Mouse (Mus musculus) hindbrain, embryonic 11.5 days (tissue): Measurements from ENCODE around the gene Slc18a2. TPM values are rescaled to one million over a fixed set of nuclear protein-coding genes. Genes with fewer than 3 reads are reported as not detected.

ENCODE experiments used
- ATAC-seq: fragments of 200-750 bp; cut with Nextera tagmentation; 2 replicates; pipeline ENCODE4 v1.8.0; 2017; ENCODE audit warnings: mild to moderate bottlenecking, moderate TSS enrichment, moderate library complexity; ENCODE audit not compliant: low FRiP score
- DNase-seq: peaks from one replicate; pipeline ENCODE4 v3.0.0-alpha.2; 2015; ENCODE audit warnings: low spot score
- H3K27ac ChIP-seq: fragments of 300-500 bp; sonication (generic); 2 replicates; pipeline ENCODE4 v1.5.1; 2014; ENCODE audit warnings: mild to moderate bottlenecking, low read depth, low read length
- H3K27me3 ChIP-seq: fragments of 300-500 bp; sonication (generic); 2 replicates; pipeline ENCODE4 v1.6.1; 2014; ENCODE audit warnings: mild to moderate bottlenecking, low read length, moderate library complexity, mixed read lengths; ENCODE audit not compliant: control insufficient read depth, insufficient read depth
- H3K36me3 ChIP-seq: fragments of 300-500 bp; sonication (generic); 2 replicates; pipeline ENCODE4 v1.6.1; 2014; ENCODE audit warnings: mild to moderate bottlenecking, low read length, moderate library complexity, mixed read lengths; ENCODE audit not compliant: control insufficient read depth, insufficient read depth
- H3K4me1 ChIP-seq: fragments of 300-500 bp; sonication (generic); replicated peaks from 2 replicates; pipeline ENCODE4 v1.6.1; 2014; ENCODE audit warnings: low read length, mixed read lengths; ENCODE audit not compliant: control insufficient read depth, insufficient read depth
- H3K4me2 ChIP-seq: fragments of 300-500 bp; sonication (generic); replicated peaks from 2 replicates; pipeline ENCODE4 v1.6.1; 2014; ENCODE audit warnings: mild to moderate bottlenecking, low read depth, low read length
- H3K4me3 ChIP-seq: fragments of 300-500 bp; sonication (generic); 2 replicates; pipeline ENCODE4 v1.5.1; 2014; ENCODE audit warnings: low read depth, low read length
- H3K9ac ChIP-seq: fragments of 300-500 bp; sonication (generic); 2 replicates; pipeline ENCODE4 v1.6.1; 2014; ENCODE audit warnings: low read depth, low read length
- H3K9me3 ChIP-seq: fragments of 300-500 bp; sonication (generic); 2 replicates; pipeline ENCODE4 v1.6.1; 2016; ENCODE audit warnings: low read length; ENCODE audit not compliant: control insufficient read depth
- WGBS: fragments of 180-500 bp; shearing (Covaris S2); extraction: QIAGEN DNeasy Blood & Tissue Kit; methylation state at CpG from one replicate; pipeline ENCODE4 v1.1.7; 2014; 5-methylcytosine and 5-hydroxymethylcytosine counted together
- polyA plus RNA-seq: library from polyadenylated mRNA; unstranded; fragments of >200 nt; fragmentation: Nextera tagmentation; extraction: Ambion mirVana; gene quantifications from 2 replicates; pipeline ENCODE4 v1.2.1, GENCODE M21; 2014

Slc18a2 gene
- polyA plus RNA-seq, 1 experiment from 2014 or later: 17.3 TPM

DNA sequence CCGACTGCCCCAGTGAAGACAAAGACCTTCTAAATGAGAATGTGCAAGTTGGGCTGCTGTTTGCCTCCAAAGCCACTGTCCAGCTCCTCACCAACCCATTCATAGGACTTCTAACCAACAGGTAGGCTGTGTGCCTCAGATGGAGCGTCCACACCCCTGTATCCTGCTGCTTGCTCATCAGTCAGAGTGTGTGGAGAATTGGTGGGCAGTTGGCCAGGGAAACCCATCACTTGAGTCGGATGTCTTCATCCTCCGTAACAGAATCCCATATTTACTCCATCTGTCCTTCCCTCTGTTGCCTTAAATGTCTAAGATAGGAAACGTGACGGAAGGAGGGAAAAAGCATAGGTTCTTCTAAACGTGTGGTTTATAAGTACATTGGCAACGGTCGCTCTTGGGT lies 2.5 kb downstream of the Slc18a2 start:
- H3K27me3 ChIP-seq: 0 out of 2 replicates have a peak, but pooled peaks cover 5% of the 10 kb centered on the region
- H3K4me2 ChIP-seq: no peak overlapping the region
- ATAC-seq: no peak
- H3K4me3 ChIP-seq: no peak overlapping the region
- WGBS: 91% methylated on average over 9 of the region's 9 CpGs
- no peak for DNase-seq
- no peak overlapping the region for H3K9ac ChIP-seq
- no peak overlapping the region for H3K27ac ChIP-seq
- H3K9me3 ChIP-seq: no peaks in the 10 kb centered on the region
- peaks cover 18% of the 10 kb centered on the region for H3K4me1 ChIP-seq
- no peaks in the 10 kb centered on the region for H3K36me3 ChIP-seq

GRCm38 (mm10) chr19:59264838-59265532 lies 4.3 kb downstream of the Slc18a2 start:
- no peak overlapping the region for H3K9ac ChIP-seq
- ATAC-seq: no peak

DNA sequence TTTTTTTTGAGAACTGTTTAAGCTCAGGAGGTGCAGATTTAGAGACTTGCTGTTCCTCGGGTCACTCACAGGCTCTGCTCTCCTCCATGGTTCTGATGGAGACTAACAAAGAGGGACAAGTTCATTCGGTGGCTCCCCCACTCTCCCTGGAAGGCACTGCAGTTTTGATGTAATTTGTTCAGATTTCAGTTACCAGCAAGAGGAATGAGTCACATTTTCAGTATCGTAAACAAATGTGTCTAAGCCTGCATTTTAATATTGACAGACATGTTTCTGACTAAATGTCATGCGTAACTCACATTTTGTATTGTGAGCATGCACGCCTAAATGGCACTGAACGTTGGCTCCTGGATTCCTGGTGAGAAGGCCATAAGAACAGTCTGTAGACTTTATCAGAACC lies 5.2 kb downstream of the Slc18a2 start:
- 0 out of 2 replicates have a peak, but pooled peaks cover 5% of the 10 kb centered on the region for H3K27me3 ChIP-seq

More at GRCm38 (mm10) chr19:59264838-59265532, 4.3 kb downstream of the Slc18a2 start:
- Histone ChIP-seq H3K27ac (no peak overlapping the region), H3K9me3 (no peaks in the 10 kb centered on the region), H3K4me3 (no peak overlapping the region), H3K4me2 (no peak overlapping the region), H3K4me1 (peaks cover 18% of the 10 kb centered on the region), H3K27me3 (0 out of 2 replicates have a peak, but pooled peaks cover 5% of the 10 kb centered on the region), H3K36me3 (no peaks in the 10 kb centered on the region)
- no peak for DNase-seq
- 65% methylated on average over 9 of the region's 9 CpGs for WGBS

DNA sequence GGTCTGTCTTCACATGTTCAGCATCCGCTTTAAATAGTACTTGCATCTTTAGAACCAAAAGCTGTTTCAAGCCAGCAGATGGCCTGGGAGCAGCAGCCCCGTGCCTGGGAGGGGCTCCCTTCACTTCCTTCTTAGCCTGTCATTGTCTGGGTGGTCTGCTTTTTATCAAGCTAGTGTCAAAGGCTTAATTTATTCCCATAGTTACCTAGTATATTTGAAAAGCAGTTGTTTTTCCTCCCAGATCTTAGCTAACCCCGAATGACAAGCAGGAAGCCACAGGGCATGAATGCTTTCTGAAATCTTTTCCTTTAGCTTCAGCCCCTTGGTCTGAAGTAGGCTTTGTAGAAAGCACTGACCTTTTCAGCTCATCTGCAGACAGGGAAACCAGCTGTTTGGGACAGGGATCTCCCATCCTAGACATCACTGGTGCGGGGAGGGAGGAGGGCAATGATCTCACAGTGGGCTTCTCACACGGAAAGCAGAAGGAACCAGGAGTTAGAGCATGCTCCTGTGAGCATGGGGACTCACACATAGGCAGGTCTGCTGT lies 6.8 kb downstream of the Slc18a2 start:
- peak; percentile 69 for ATAC-seq
- Histone ChIP-seq H3K4me2 (no peak overlapping the region), H3K4me3 (no peak overlapping the region)

More for the DNA sequence above, 5.2 kb downstream of the Slc18a2 start:
- no peak overlapping the region for H3K9ac ChIP-seq
- H3K4me2 ChIP-seq: no peak overlapping the region
- ATAC-seq: no peak
- no peaks in the 10 kb centered on the region for H3K9me3 ChIP-seq
- no peak for DNase-seq
- no peaks in the 10 kb centered on the region for H3K36me3 ChIP-seq
- peaks cover 11% of the 10 kb centered on the region for H3K4me1 ChIP-seq
- 66% methylated on average over 6 of the region's 6 CpGs for WGBS
- H3K27ac ChIP-seq: no peak overlapping the region
- no peak overlapping the region for H3K4me3 ChIP-seq

GRCm38 (mm10) chr19:59273190-59273589 lies 12.5 kb downstream of the Slc18a2 start:
- no peaks in the 10 kb centered on the region for H3K36me3 ChIP-seq
- H3K27ac ChIP-seq: no peak overlapping the region
- H3K4me1 ChIP-seq: no peaks in the 10 kb centered on the region
- no peaks in the 10 kb centered on the region for H3K27me3 ChIP-seq
- DNase-seq (no peak), ATAC-seq (no peak)
- H3K4me3 ChIP-seq: no peak overlapping the region
- 84% methylated on average over 7 of the region's 7 CpGs for WGBS
- no peak overlapping the region for H3K4me2 ChIP-seq
- no peaks in the 10 kb centered on the region for H3K9me3 ChIP-seq
- H3K9ac ChIP-seq: no peak overlapping the region

More for the DNA sequence above, 6.8 kb downstream of the Slc18a2 start:
- H3K27ac ChIP-seq: peak overlapping the region; percentile 54
- no peak overlapping the region for H3K9ac ChIP-seq
- 15% methylated on average over 5 of the region's 5 CpGs for WGBS
- H3K36me3 ChIP-seq: no peaks in the 10 kb centered on the region
- H3K9me3 ChIP-seq: no peaks in the 10 kb centered on the region
- DNase-seq: peak; percentile 50
- no peaks in the 10 kb centered on the region for H3K27me3 ChIP-seq
- H3K4me1 ChIP-seq: peaks cover 7% of the 10 kb centered on the region; the same call in 1 of the 2 replicates

DNA sequence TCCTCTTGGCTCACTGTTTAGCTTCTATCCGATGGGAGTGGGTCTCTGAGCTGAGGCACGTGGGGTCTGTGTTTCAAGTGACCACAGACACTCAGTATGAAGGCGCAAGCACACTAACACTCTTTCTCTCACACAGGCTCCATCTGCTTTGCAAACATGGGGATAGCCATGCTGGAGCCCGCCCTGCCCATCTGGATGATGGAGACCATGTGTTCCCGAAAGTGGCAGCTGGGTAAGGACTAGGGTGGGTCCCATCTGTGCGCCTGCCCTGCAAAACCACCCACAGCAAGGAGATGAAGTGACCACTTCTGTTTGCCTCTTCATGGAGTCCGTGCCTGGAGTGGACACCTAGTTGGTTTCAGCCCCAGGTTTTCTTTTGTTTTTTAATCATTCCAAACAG lies 15.7 kb downstream of the Slc18a2 start:
- no peaks in the 10 kb centered on the region for H3K36me3 ChIP-seq
- H3K9me3 ChIP-seq: no peaks in the 10 kb centered on the region
- 69% methylated on average over 7 of the region's 7 CpGs for WGBS
- ATAC-seq (peak; percentile 51; the same call in 1 of the 2 replicates), DNase-seq (no peak)
- H3K27ac ChIP-seq: no peak overlapping the region
- H3K27me3 ChIP-seq: no peaks in the 10 kb centered on the region
- no peak overlapping the region for H3K4me2 ChIP-seq
- no peak overlapping the region for H3K9ac ChIP-seq
- no peaks in the 10 kb centered on the region for H3K4me1 ChIP-seq
- H3K4me3 ChIP-seq: no peak overlapping the region

DNA sequence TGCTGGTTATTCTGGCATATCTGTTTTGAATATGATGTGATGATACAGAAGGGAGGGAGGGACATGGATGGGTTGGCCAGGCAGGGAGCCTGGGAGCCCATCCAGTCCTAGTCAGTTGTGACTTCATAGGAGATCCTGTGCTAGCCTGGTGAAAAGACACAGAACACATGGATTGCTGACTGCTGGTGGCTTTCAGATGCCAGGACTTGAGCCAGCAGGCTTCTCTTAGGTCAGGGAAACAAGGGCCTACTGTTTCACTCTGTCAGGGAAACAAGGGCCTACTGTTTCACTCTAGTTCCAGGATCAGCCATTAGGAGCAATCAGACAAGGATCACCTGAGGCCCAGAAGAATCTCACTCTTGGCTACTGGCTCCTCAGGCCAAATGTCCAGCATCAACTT lies 20.1 kb downstream of the Slc18a2 start:
- no peak overlapping the region for H3K4me3 ChIP-seq
- no peaks in the 10 kb centered on the region for H3K9me3 ChIP-seq
- ATAC-seq (no peak), DNase-seq (no peak)
- H3K4me1 ChIP-seq: no peaks in the 10 kb centered on the region
- H3K27me3 ChIP-seq: no peaks in the 10 kb centered on the region
- no peak overlapping the region for H3K9ac ChIP-seq
- H3K27ac ChIP-seq: no peak overlapping the region
- H3K4me2 ChIP-seq: no peak overlapping the region
- no peaks in the 10 kb centered on the region for H3K36me3 ChIP-seq

DNA sequence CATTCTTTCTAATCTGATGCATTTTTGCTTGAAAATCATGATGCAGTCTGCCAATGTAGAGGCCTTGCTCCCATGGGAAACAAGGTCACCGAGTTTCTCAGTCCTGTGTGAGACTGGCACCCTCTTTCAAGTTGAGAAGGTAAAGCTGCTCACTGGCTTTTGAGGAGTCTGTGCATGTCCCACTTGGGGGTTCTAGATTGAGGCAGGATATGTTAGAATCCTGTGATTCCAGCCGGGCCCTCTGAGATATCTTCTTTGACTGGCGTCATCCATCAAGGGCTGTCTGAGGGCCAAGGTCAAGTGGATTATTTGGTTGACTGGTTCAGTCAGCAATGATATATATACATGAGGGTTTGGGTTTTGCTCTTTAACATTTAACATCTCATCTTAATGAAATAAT lies 21.3 kb downstream of the Slc18a2 start:
- WGBS: 78% methylated on average over 3 of the region's 3 CpGs
- Histone ChIP-seq H3K27ac (no peak overlapping the region), H3K4me2 (no peak overlapping the region), H3K36me3 (no peaks in the 10 kb centered on the region), H3K4me1 (no peaks in the 10 kb centered on the region), H3K9me3 (no peaks in the 10 kb centered on the region), H3K27me3 (no peaks in the 10 kb centered on the region), H3K9ac (no peak overlapping the region), H3K4me3 (no peak overlapping the region)
- no peak for ATAC-seq
- DNase-seq: no peak

GRCm38 (mm10) chr19:59289042-59289441 lies 28.3 kb downstream of the Slc18a2 start:
- DNase-seq: no peak
- Histone ChIP-seq H3K36me3 (no peaks in the 10 kb centered on the region), H3K9ac (no peak overlapping the region), H3K4me1 (no peaks in the 10 kb centered on the region), H3K27ac (no peak overlapping the region), H3K27me3 (no peaks in the 10 kb centered on the region), H3K4me3 (no peak overlapping the region), H3K9me3 (no peaks in the 10 kb centered on the region), H3K4me2 (no peak overlapping the region)
- ATAC-seq: no peak
